Mouse (Mus musculus) urinary bladder, postnatal 25 days (tissue): Measurements from ENCODE around the gene 1700069L16Rik.

Experiments used
- DNase-seq: peaks from one replicate; pipeline ENCODE4 v3.0.0; 2022; ENCODE audit warnings: low spot score

1700069L16Rik gene

DNA sequence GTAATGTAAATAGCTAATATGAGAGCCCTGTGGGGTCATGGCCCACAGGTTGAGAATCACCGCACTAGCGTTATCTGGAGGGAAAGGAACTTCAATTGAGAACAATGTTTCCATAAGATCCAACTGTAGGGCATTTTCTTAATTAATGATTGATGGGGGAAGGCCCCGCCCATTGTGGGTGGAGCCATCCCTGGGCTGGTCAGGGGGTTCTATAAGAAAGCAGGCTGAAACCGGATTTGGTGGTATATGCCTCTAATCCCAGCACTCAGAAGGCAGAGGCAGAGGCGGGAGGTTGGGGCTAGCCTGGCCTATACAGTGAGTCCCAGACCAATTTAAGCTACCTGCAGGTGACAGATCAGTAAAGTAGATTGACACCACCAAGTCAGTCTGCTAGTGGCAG lies 9.8 kb upstream of the 1700069L16Rik start:
- no peak for DNase-seq

DNA sequence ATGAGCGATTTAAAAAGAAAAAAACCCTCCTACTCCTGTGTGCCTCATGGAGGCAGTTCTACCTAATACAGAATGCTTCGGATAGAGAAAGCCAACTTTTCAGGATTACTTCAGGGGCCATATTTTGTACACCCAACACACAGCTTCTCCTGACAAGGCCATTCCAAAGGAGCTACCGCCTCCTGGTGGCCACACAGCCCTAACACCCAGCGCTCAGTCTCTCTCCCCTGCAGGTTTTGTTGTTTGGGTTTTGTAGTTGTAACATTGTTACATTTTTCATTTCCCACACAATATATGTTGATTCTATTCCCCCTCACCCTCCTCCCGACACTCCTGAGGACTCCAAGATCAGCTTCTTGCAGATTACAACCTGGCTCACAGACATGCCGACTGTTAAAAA lies 7.6 kb upstream of the 1700069L16Rik start:
- DNase-seq = peak; percentile 52

DNA sequence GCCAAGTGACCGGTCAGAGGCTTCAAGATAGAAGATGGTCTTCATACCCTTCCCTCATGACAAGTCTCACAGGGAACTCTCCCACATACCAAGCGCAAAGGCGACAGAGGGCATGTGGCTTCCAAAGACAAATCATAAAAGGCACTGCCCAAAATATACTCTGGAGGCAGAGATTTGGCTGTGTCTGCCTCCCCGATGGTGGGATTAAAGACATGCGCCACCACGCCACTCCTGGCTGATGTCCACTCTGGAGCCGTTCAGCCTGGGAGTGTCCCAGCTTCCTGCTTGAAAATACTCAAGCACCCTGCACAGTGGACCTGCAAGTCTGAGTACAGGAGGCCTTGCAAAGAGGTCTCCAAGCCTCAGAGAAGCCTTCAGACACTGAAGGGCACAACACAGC lies 6.6 kb upstream of the 1700069L16Rik start:
- no peak for DNase-seq

DNA sequence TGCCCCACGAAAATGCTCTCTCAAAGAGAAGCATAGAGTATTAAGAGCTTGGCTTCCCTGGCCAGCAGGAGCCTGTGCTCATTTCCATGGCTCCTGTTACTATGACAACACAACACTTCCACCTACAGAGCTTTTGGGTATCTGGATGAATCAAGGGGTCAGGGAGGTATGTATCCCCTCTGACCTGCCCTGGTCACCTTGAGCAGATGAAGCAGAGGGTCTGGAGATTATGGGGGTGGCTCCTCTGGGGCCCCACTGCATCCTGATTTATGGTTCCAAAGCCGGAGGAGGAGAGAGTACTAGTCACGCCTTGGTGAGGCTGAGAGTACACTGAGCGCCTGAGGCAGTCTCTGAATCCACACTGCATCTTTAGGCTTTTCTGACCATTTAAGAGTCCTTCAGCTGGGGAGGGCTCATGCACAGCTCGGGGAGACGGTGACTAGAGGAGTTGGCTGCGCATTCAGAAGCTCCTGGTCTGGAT lies 6.1 kb upstream of the 1700069L16Rik start:
- DNase-seq = no peak

DNA sequence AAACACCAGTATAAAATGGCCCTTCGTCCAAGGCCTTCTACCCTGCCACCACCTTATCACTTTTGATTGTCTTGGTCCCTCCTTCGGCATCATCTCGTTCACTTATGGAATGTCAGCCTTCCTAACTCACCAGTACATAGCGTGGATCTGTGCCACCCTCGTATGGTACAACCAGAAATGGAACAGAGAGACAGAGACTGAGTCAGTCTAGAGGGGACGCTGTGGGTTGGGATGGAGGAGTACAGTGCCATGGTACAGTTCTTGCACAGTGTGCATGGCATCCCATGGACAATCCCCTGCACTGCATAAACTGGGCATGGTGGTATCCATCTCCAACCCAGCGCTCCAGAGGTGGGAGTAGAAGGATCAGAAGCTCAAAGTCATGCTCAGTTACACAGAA lies 4.1 kb upstream of the 1700069L16Rik start:
- DNase-seq = no peak

DNA sequence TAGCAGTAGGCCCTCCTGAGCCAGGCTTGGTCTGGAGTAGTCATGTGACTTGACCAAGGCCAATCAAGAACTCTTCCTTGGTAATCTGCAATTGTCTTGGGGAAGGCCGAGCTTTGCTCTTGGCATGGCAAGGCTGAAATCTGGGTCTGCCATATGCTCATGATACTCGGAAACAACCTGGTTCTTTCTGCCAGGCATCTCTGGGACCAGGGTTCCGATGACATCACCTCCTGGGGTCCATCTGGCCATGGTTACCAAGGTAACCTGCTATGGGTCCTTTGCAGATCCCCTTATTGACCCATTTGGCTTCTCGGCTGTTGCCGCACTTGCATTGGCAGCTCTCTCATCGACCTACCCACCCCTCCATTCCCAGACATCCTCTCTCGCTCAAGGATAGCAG lies 3.4 kb upstream of the 1700069L16Rik start:
- DNase-seq = no peak

DNA sequence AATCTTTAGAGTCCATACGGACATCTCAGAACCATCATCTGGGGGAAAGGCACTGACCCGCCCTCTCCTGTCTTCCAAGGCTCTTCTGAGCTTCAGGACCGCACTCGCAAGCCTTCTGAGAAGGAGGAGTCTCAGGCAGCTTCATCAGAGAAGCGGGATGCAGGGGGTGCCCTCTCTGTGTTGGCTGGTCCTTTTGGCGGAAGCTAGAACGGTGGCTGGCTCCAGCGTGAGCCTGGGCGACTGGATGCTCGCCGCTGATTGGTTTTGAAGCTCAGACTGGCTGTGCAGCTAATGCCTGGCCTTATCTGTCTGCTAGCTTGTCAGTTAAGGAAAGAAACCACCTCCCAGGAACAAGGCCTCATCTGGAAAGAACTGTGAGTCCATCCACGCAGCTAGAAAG lies 2.7 kb upstream of the 1700069L16Rik start:
- no peak for DNase-seq

DNA sequence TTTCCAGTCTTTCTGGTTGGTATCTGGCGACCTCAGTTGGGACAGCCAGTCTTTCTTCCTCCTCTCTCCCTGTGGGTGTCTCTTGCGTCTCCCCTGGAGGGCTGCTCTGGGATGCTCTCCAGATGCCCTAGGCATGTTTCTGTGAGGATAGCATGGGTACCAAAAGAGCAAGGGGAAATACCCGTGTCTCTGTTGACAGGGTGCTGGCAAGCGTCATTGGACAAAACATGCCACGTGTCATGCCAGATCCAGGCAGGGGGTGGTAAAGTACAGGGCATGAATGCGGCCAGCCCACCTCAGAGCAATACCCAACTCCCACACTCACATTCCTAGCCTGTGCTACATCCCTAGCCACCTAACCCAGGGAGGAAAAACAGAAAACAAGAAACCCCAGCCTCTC lies 2.0 kb upstream of the 1700069L16Rik start:
- DNase-seq = no peak

DNA sequence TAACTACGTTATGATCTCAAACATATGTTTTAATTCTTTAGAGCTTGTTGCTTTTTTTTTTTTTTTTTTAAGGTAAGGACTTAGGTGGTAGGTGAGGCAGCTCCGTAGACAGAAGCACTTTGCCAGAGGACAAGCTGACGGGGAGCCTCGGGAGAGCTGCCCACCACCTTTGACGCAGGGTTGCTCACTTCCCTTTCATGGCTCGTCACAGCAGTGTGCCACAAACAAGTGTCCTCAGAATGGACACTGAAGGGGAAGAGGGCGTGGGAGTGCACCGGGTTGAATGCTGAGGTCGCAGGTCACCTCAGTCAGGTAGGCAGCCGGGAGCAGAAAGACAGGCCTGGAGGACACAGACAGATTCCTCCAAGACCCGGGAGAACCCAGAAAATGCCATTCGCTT lies 845 bp upstream of the 1700069L16Rik start:
- no peak for DNase-seq

DNA sequence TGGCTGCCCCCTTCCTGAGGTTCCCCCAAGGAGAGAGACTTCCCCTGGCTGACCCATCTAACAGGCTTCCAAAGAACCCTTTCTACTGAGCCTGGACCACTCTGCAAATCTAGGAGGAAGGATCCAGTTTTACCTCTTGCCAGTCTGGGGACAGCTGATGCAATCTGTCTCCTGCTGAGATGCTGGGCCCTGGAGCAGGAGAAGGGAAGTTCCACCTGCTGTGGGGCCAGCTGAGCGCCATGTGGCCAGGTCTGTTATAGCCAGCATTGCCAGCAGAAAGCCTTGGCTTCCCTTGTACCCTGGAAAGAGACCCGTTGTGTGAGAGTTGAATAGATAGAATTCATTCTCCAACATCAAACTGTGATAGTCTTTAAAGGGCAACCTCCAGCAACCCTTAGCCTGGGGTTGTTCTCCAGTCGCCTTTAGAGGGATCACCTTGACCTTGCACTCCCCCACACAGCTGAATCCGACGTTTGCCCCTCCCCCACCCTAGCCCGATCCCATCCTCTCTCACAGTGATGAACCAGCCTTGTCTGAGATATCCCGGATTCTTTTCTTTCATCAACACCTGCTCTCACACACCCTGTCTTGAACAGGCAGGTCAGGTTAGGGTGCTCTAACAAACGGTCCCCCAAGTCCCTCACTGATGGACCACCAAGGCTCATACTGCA lies 870 bp downstream of the 1700069L16Rik start:
- DNase-seq = no peak

DNA sequence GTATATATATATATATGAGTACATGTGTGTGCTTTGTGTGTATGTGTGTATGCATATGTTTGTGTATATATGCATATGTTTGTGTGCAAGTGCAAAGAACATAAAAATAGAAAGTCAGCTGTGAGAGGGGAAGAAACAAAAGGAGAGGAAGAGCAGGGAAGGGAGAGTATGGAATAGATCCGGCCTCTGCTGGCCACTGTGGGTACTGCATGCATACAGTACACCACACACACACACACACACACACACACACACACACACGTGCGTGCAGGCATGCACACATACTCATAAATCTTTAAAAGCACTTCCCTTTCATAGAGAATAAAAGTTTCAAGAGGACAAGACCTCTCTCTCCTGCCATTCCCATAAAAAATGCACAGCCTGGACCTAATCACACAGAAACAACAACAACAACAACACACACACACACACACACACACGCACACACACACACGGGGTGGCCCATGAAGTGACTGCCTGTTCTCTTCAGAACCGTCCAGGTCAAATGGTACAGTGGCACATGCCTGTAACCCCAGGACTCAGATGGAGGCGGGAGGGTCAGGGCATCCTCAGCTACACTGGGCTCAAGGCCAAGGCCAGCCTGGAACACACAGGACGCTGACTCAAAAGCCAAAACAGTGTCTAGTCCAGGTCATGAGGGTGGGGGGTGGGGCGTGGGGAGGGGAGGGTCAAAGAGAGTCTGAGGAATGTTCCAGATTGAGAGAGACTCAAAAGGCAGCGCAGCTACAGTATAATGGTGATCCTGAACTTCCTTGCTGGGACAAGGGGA lies 2.2 kb downstream of the 1700069L16Rik start:
- DNase-seq = no peak

DNA sequence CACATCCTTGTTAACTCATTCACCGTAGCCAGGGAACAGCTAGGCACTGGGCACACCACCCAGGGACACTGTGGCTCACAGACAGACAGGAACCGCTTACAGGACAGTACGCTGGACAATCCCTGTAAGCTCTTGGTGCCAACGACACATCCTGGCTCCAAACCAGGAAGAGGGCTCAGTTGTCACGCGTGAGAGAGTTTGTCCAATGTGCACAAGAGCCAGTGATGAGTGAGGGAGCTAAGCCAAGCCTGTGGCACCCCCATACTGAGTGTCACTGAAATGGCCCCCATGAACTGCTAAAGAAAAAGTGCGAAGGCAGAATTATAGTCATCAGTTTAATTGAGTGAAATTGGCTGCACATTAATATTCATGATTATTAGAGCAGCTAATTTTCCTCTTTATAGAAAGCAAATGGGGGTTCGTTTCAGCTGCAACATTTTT lies 5.3 kb downstream of the 1700069L16Rik start:
- DNase-seq = no peak

DNA sequence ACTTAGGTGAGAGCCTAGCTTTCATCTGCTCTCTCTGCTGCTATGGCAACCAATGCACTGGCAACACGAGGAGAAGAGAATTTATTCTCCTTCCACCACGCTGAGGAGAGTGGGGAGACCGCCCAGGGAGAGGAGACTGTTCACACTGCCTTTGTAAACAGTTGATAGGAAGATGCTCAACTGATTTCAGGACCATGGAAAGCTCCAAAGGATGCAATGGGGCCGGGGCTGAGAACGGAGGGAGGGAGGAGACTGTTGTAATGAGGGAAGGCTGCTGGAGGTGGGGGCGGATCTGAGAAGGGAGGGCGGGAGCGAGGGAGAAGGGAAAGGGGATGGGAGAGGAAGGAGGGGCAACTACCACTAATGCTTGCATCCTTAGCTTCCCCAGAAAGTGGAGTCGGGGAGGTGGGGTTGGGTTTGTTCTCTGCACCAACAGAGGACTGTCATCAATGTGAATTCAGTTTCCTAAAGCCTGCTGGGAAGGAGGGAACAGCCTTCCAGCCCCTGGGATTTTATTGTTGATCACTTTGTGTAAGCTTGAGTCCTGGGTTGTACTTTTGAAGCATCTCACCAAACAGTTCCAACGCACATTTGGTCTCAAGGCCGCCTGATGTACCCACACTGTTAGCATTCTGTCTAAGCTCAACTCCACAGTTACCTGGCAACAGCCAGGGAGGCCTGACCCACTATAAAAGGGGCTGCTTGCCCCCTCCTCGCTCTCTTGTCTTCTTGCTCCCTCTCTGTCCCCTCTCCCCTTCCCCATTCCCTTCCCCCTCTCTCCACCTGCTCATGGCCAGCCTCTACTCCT lies 7.8 kb downstream of the 1700069L16Rik start:
- DNase-seq = no peak

DNA sequence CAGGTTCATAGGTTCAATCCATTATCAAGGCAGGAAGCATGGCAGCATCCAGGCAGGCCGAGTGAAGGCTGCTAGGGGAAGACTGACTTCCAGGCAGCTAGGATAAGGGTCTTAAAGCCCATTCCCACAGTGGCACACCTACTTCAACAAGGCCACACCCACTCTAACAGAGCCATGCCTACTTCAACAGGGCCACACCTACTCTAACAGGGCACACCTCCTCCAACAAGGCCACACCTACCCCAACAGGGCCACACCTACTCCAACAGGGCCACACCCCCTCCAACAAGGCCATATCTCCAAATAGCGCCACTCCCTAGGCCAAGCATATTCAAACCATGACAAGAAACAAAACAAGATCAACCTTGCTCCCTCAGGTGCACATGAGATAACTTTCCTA lies 11.7 kb downstream of the 1700069L16Rik start:
- DNase-seq = no peak

DNA sequence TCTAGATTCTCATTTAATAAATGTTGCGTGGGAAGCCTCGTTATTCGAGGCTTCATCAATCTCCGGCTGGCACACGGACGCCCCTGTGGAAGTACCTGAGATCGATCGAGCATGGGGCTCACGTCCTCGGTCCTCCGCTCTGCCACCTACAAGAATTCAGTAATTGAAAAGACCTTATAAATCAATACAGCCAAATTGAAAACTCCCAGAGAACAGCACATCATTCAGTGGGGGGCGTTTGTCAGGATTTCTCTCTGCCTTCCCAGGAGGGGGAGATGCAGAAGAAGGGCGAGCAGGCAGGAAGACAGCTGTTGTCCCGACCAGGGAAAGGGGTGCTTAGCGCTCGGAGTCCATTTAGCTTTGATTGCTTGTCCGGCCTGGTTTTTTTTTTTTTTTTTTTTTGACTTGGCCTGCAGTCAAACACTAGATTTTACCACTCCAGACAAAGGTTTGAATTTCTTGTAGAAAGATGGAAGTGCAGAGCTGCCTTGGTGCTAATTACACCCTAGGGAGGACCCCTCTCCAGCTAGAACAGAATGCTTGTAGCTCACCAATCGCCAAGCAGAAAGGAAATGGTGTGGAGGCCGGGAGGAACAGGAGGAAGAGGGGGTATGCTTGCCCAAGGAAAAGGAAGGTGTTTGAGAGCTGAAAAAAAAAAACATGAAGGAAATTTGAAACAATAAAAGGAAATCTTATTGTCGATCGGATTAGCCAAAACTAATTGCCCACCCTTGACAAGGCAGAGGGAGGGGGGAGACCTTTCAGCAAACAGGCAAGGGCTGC lies 20.6 kb downstream of the 1700069L16Rik start:
- no peak for DNase-seq

DNA sequence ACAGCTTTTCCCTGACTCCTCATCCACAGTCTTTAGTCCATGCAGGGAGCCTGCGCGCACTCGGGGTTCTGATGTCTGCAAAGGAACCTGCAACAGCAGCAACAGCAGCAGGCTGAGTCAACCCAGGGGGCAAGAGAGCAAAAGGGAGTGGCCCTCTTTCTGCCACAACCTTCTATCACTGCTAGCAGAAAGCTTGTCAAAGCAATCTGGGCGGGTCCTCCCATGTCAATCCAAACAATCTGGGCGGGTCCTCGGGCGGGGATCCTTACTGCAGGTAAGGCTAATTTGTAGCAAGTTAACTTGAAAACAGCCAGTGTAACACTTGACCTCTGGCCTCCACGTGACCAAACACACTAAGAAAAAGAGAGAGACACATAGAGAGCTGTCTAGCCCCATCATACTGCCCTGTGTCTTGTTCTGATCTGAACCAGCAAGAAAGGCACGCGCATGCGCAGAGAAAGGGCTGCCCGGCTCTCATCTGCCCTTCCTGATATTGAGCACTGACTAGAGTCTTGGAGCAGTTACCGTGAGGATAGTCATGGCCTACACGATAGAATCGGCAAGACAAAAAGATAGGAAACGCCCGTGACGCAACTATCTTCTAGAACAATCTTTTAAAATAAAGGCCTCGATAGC lies 24.1 kb downstream of the 1700069L16Rik start:
- DNase-seq = no peak

DNA sequence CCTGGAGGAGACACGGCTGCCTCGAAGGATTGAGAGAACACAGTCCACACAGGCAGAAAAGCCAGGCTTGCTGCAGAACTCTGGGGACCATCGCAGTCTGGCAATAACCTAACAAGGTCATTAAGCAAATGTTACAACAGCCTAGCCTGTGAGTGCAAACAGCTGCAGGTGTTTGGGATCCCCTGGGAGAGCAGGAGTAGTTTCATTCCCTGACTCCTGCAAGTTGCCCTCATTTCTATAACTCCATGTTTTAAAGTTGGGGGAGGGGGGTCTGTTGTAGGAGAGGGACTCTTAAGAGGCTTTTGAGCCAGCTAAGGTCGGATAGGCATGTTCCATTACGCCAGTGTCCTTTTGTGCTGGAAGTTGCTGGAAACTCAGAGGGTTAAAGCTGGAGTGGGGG lies 30.2 kb downstream of the 1700069L16Rik start:
- no peak for DNase-seq

DNA sequence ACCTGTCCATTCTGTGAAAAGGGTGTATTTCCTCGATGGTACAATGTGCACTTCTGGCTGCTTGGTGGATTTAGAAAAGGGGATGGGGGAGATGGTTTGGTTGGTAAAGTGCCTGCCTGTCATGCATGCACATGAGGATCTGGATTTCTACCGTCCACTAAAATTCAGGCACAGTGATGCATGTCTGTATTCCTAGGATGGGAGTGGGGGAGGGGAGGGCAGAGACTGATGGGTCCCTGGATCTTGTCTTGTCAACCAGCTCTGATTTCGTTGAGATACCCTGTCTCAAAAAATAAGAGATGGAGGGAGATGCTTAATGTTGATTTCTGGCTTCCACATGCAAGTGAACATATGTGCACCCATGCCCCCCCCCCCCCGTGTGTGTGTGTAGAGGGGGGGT lies 30.6 kb downstream of the 1700069L16Rik start:
- no peak for DNase-seq

DNA sequence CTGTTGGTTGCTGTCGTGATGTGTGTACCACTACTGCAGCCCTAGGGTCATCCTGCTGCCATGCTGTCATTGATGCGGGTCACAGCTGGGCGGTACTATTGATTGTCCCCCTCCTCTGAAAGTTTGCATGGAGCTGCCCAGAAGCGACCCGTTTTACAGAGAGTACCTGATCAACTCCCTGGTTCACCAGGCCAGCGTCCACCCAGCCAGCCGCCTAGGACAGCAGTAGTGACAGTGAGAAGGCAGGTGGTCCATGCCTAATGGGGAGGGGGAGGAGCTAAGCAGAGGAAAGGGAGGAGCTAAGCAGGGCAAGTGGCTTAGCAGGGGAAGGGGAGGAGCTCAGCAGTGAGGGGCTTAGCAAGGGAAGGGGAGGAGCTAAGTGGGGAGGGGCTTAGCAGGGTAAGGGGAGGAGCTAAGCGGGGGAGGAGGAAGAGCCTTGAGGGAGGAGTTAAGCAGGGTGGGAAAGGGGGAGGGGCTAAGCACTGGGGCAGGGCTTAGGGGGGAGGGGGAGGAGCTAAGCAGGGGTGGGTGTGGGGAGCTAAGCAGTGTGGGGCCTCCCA lies 31.3 kb downstream of the 1700069L16Rik start:
- DNase-seq = no peak

DNA sequence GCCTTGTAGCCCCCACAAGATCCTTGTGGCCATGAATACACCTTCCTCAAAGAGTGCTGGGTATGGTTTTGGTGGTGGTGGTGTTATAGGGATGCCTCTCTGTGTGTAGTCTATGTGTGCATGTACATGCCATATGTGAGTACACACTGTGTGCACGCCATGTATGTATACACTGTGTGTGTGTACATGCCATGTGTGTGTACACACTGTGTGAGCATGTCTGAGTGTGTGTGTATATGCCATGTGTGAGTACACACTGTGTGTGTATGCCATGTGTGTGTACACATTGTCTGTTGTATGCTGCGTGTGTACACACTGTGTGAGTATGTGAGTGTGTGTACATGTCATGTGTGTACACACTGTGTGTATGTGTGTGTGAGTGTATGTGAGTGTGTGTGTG lies 33.7 kb downstream of the 1700069L16Rik start:
- DNase-seq = no peak

DNA sequence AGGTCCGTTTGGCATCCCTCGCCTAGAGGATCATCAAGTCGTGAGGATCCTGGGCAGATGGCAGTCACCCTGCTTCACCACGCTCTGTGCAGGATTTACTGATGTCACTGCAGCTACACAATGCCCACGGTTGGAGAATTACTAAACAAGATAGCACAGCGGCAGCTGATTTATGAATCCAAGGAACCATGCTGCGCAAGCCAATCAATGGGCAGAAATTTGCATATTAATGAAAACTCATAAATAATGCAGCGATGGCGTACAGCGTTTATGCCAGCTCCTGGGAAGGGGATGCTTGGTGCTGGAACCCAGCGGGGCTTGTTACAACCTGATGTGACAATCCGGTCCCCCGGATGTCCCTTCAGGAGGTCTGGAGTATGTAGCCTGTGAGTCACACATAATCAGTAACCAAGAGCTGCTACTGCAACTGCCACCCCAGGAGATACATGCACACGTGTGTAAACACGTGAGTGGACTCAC lies 34.5 kb downstream of the 1700069L16Rik start:
- DNase-seq = no peak
